Mouse (Mus musculus): ENCODE data around the gene Fastkd3. TPM values are rescaled to one million over a fixed set of nuclear protein-coding genes. Genes with fewer than 3 reads are reported as not detected.

The Fastkd3 gene
- total RNA-seq, 4 experiments from 2014 or later: 13.7 to 21.5 (median 16.1) TPM

- no peak for DNase-seq (ENCODE audit: low spot score in 2 of 2)
These were observed 25.8 kb downstream of the Fastkd3 start for GRCm38 (mm10) chr13:68607652-68608405.

GRCm38 (mm10) chr13:68622792-68623191, 40.8 kb downstream of the Fastkd3 start:
- DNase-seq (ENCODE audit: low spot score in 2 of 2): peak in 1 of 2 experiments; percentile 41

- no peak for DNase-seq (ENCODE audit: low spot score in 2 of 2)
These were observed 45.0 kb downstream of the Fastkd3 start for GRCm38 (mm10) chr13:68627041-68627440.

Other genes starting within 250 kb of the Fastkd3 start
- gene Mtrr, start 85 bp upstream of the Fastkd3 start, total RNA-seq (2022): 10 to 100 TPM; 13.2 to 19.0 (median 15.5) TPM
- gene 1700001L19Rik, start 15.2 kb downstream of the Fastkd3 start, total RNA-seq (2022): 10 to 100 TPM; 17.2 to 22.3 (median 20.5) TPM